Mouse (Mus musculus): ENCODE results near the gene Kalrn. TPM values are rescaled to one million over a fixed set of nuclear protein-coding genes. Genes with fewer than 3 reads are reported as not detected.

Gene Kalrn
- polyA plus RNA-seq, 1 experiment from 2014 or later, result 23.0 TPM

DNA sequence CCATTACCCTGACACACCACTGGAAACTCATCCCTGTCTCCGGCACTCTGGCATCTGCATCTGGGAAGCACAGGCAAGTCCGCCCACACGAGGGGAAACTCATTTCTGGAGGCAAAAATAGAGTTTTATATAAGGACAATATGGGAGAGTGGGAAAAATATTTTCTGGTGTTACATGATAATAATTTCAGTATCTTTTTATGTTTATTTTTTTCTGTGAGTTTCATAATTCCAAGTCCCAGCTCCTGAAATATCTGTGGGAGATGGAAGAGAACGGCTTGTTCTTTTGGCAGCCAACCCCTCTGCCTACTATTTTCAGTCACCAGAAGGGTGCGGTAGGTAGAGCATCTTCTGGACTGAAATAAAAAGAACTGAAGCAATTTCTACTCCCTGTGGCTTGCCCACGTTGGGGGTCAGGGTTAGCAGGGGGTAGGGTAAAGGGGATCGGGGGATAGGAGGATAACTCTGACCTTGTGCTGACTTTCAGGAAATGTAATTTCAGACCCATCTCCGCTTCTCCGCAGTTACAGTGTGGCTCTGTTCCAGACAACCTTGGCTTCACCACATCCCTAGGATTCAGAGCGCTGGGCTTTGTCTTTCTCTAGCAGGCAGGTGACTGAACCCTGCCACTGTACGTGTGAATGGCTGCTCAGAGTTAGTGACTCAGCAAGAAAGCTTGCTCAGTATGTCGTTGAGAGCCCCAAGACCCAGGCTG lies 336.3 kb downstream of the Kalrn start:
- Histone ChIP-seq H3K4me2 (no peak overlapping the region), H3K9me3 (replicated peaks; ENCODE audit: control insufficient read depth, low read length) (no peaks in the 10 kb centered on the region), H3K9ac (ENCODE audit: low read depth, low read length) (no peak overlapping the region), H3K4me1 (ENCODE audit: control insufficient read depth, insufficient read depth, low read length) (peaks cover 3% of the 10 kb centered on the region; the same call in 1 of the 2 replicates), H3K27ac (ENCODE audit: low read depth, low read length) (no peak overlapping the region), H3K4me3 (ENCODE audit: low read depth, low read length) (no peak overlapping the region), H3K27me3 (ENCODE audit: control insufficient read depth, insufficient read depth, low read length) (no peaks in the 10 kb centered on the region), H3K36me3 (ENCODE audit: control insufficient read depth, insufficient read depth, low read length) (0 out of 2 replicates have a peak, but pooled peaks cover 6% of the 10 kb centered on the region)
- ATAC-seq (replicated peaks; ENCODE audit: insufficient number of reproducible peaks, low FRiP score, low TSS enrichment), result no peak
- WGBS (ENCODE audit: insufficient replicate concordance), result 74% methylated on average over 12 of the region's 12 CpGs

- Histone ChIP-seq H3K9ac (ENCODE audit: low read depth, low read length) (no peak overlapping the region), H3K4me1 (ENCODE audit: control insufficient read depth, insufficient read depth, low read length) (peaks cover 3% of the 10 kb centered on the region; the same call in 1 of the 2 replicates), H3K4me3 (ENCODE audit: low read depth, low read length) (no peak overlapping the region), H3K4me2 (no peak overlapping the region), H3K27me3 (ENCODE audit: control insufficient read depth, insufficient read depth, low read length) (no peaks in the 10 kb centered on the region), H3K36me3 (ENCODE audit: control insufficient read depth, insufficient read depth, low read length) (0 out of 2 replicates have a peak, but pooled peaks cover 4% of the 10 kb centered on the region), H3K9me3 (replicated peaks; ENCODE audit: control insufficient read depth, low read length) (no peaks in the 10 kb centered on the region), H3K27ac (ENCODE audit: low read depth, low read length) (no peak overlapping the region)
- ATAC-seq (replicated peaks; ENCODE audit: insufficient number of reproducible peaks, low FRiP score, low TSS enrichment), result no peak
- 71% methylated on average over 11 of the region's 11 CpGs for WGBS (ENCODE audit: insufficient replicate concordance)
Observed at GRCm38 (mm10) chr16:34235086-34235485, 338.2 kb downstream of the Kalrn start.

DNA sequence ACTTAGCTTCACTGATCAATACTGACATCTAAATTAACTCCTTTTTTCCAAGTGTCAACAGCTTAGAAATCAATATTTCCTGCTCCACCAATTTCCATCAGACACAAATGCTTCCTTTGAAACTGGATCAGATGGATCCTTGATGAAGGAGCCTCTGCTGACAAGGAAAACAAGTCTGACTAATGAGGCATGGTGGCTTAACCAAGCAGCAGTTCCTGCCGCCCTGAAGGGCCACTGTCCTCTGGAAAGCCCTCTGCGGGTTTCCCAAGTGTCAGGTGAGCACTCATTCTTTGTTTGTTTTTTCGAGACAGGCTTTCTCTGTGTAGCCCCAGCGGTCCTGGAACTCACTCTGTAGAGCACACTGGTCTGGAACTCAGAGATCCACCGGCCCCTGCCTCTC lies 341.4 kb downstream of the Kalrn start:
- peaks cover 9% of the 10 kb centered on the region for H3K4me1 ChIP-seq (ENCODE audit: control insufficient read depth, insufficient read depth, low read length)

DNA sequence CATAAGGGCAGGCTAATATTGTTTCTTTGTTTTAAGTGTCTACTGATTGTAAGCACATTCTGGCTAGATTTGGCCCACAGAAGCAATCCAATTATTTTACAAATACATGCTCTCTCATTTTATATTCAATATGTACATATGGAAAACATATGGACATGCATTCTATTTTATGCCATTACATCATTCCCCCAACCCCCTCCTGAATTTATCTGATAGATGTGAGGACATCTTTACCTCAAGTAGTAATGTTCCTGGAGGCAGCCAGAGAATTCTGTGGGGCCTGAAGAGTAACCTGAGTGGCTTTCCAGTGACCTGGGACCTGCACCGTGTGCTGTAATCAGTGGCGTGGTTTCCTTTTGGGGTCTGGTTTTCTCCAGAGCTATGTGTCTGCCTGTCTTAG lies 342.2 kb downstream of the Kalrn start:
- no peaks in the 10 kb centered on the region for H3K27me3 ChIP-seq (ENCODE audit: control insufficient read depth, insufficient read depth, low read length)
- H3K4me3 ChIP-seq (ENCODE audit: low read depth, low read length), result no peak overlapping the region
- WGBS (ENCODE audit: insufficient replicate concordance), result 24% methylated on average over 2 of the region's 2 CpGs
- no peak overlapping the region for H3K9ac ChIP-seq (ENCODE audit: low read depth, low read length)
- no peak overlapping the region for H3K27ac ChIP-seq (ENCODE audit: low read depth, low read length)
- no peak for ATAC-seq (replicated peaks; ENCODE audit: insufficient number of reproducible peaks, low FRiP score, low TSS enrichment)
- H3K4me2 ChIP-seq, result no peak overlapping the region
- H3K4me1 ChIP-seq (ENCODE audit: control insufficient read depth, insufficient read depth, low read length), result peaks cover 9% of the 10 kb centered on the region
- H3K36me3 ChIP-seq (ENCODE audit: control insufficient read depth, insufficient read depth, low read length), result 0 out of 2 replicates have a peak, but pooled peaks cover 4% of the 10 kb centered on the region
- no peaks in the 10 kb centered on the region for H3K9me3 ChIP-seq (replicated peaks; ENCODE audit: control insufficient read depth, low read length)

More for the DNA sequence above, 341.4 kb downstream of the Kalrn start:
- Histone ChIP-seq H3K4me2 (no peak overlapping the region), H3K4me3 (ENCODE audit: low read depth, low read length) (no peak overlapping the region), H3K27me3 (ENCODE audit: control insufficient read depth, insufficient read depth, low read length) (no peaks in the 10 kb centered on the region), H3K27ac (ENCODE audit: low read depth, low read length) (no peak overlapping the region), H3K9me3 (replicated peaks; ENCODE audit: control insufficient read depth, low read length) (no peaks in the 10 kb centered on the region), H3K36me3 (ENCODE audit: control insufficient read depth, insufficient read depth, low read length) (0 out of 2 replicates have a peak, but pooled peaks cover 4% of the 10 kb centered on the region), H3K9ac (ENCODE audit: low read depth, low read length) (no peak overlapping the region)
- 42% methylated on average over 5 of the region's 5 CpGs for WGBS (ENCODE audit: insufficient replicate concordance)
- ATAC-seq (replicated peaks; ENCODE audit: insufficient number of reproducible peaks, low FRiP score, low TSS enrichment), result no peak

DNA sequence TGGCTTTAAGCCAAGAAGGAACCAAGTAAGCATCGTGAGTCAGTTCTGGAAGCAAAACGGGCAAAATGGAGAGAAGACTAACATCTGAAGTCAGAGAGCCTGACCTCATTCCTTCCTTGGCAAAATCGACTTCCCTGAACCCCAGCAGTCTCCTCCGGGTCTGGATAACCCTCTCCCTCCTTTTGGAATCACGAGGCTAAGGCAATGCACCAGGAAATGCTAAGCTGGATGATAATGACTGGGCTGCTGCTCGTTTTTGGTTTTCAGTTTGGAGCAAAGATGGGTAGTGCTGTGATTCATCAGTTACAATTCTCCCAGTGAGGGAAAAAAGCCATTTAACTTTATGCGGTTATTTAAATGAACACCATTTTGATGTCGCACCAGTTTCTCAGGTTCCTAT lies 344.0 kb downstream of the Kalrn start:
- Histone ChIP-seq H3K4me1 (ENCODE audit: control insufficient read depth, insufficient read depth, low read length) (peaks cover 7% of the 10 kb centered on the region), H3K9ac (ENCODE audit: low read depth, low read length) (no peak overlapping the region), H3K4me2 (no peak overlapping the region), H3K4me3 (ENCODE audit: low read depth, low read length) (no peak overlapping the region), H3K36me3 (ENCODE audit: control insufficient read depth, insufficient read depth, low read length) (0 out of 2 replicates have a peak, but pooled peaks cover 4% of the 10 kb centered on the region), H3K27me3 (ENCODE audit: control insufficient read depth, insufficient read depth, low read length) (no peaks in the 10 kb centered on the region), H3K27ac (ENCODE audit: low read depth, low read length) (peak overlapping the region; percentile 77), H3K9me3 (replicated peaks; ENCODE audit: control insufficient read depth, low read length) (no peaks in the 10 kb centered on the region)
- no peak for ATAC-seq (replicated peaks; ENCODE audit: insufficient number of reproducible peaks, low FRiP score, low TSS enrichment)
- 62% methylated on average over 8 of the region's 8 CpGs for WGBS (ENCODE audit: insufficient replicate concordance)

- H3K27me3 ChIP-seq (ENCODE audit: control insufficient read depth, insufficient read depth, low read length), result no peaks in the 10 kb centered on the region
- 0 out of 2 replicates have a peak, but pooled peaks cover 1% of the 10 kb centered on the region for H3K36me3 ChIP-seq (ENCODE audit: control insufficient read depth, insufficient read depth, low read length)
- H3K4me1 ChIP-seq (ENCODE audit: control insufficient read depth, insufficient read depth, low read length), result peaks cover 7% of the 10 kb centered on the region
- no peak overlapping the region for H3K4me3 ChIP-seq (ENCODE audit: low read depth, low read length)
- no peaks in the 10 kb centered on the region for H3K9me3 ChIP-seq (replicated peaks; ENCODE audit: control insufficient read depth, low read length)
- 38% methylated on average over 5 of the region's 5 CpGs for WGBS (ENCODE audit: insufficient replicate concordance)
- peak overlapping the region; percentile 77 for H3K27ac ChIP-seq (ENCODE audit: low read depth, low read length)
- no peak overlapping the region for H3K9ac ChIP-seq (ENCODE audit: low read depth, low read length)
- no peak for ATAC-seq (replicated peaks; ENCODE audit: insufficient number of reproducible peaks, low FRiP score, low TSS enrichment)
- no peak overlapping the region; the same call in 1 of the 2 replicates for H3K4me2 ChIP-seq
Observed at GRCm38 (mm10) chr16:34228661-34229060, 344.7 kb downstream of the Kalrn start.

GRCm38 (mm10) chr16:34212160-34212559 lies 361.2 kb downstream of the Kalrn start:
- no peak overlapping the region for H3K4me3 ChIP-seq (ENCODE audit: low read depth, low read length)
- H3K36me3 ChIP-seq (ENCODE audit: control insufficient read depth, insufficient read depth, low read length), result no peaks in the 10 kb centered on the region
- ATAC-seq (replicated peaks; ENCODE audit: insufficient number of reproducible peaks, low FRiP score, low TSS enrichment), result no peak
- H3K4me2 ChIP-seq, result no peak overlapping the region
- H3K4me1 ChIP-seq (ENCODE audit: control insufficient read depth, insufficient read depth, low read length), result peaks cover 27% of the 10 kb centered on the region
- WGBS (ENCODE audit: insufficient replicate concordance), result 60% methylated on average over 3 of the region's 3 CpGs
- no peaks in the 10 kb centered on the region for H3K9me3 ChIP-seq (replicated peaks; ENCODE audit: control insufficient read depth, low read length)
- no peaks in the 10 kb centered on the region for H3K27me3 ChIP-seq (ENCODE audit: control insufficient read depth, insufficient read depth, low read length)
- no peak overlapping the region for H3K9ac ChIP-seq (ENCODE audit: low read depth, low read length)
- H3K27ac ChIP-seq (ENCODE audit: low read depth, low read length), result no peak overlapping the region

DNA sequence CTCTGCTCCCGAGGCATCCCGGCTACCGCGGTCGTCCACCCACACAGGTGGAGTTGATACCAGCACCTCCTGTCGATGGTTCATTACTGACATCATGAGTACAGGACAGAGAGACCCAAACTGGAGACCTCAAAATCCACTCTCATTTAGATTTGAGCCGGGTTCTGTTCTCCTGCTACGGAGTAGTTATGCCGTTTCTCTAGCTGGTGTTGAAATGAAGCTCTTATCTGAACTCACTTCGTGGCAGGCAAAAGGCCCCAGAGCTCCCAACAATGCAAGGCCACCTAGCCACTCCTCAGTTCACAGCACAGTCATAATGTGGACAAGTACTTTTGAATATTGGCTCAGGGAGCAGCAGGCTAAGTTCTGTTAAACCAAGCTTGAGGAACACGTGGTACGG lies 362.1 kb downstream of the Kalrn start:
- H3K36me3 ChIP-seq (ENCODE audit: control insufficient read depth, insufficient read depth, low read length), result no peaks in the 10 kb centered on the region
- H3K27me3 ChIP-seq (ENCODE audit: control insufficient read depth, insufficient read depth, low read length), result no peaks in the 10 kb centered on the region
- peaks cover 27% of the 10 kb centered on the region for H3K4me1 ChIP-seq (ENCODE audit: control insufficient read depth, insufficient read depth, low read length)
- ATAC-seq (replicated peaks; ENCODE audit: insufficient number of reproducible peaks, low FRiP score, low TSS enrichment), result no peak
- H3K9ac ChIP-seq (ENCODE audit: low read depth, low read length), result no peak overlapping the region
- no peak overlapping the region for H3K4me3 ChIP-seq (ENCODE audit: low read depth, low read length)
- no peaks in the 10 kb centered on the region for H3K9me3 ChIP-seq (replicated peaks; ENCODE audit: control insufficient read depth, low read length)
- WGBS (ENCODE audit: insufficient replicate concordance), result 38% methylated on average over 12 of the region's 12 CpGs
- H3K4me2 ChIP-seq, result 0 out of 2 replicates have a peak overlapping the region, but pooled peaks have one; percentile 4
- 0 out of 2 replicates have a peak overlapping the region, but pooled peaks have one; percentile 2 for H3K27ac ChIP-seq (ENCODE audit: low read depth, low read length)

All from heart, embryonic 11.5 days (tissue).